Mouse (Mus musculus) sigmoid colon, adult 10 weeks (tissue): Measurements from ENCODE around the gene Clk2. TPM values are rescaled to one million over a fixed set of nuclear protein-coding genes. Genes with fewer than 3 reads are reported as not detected.

Source experiments
- polyA plus RNA-seq: library from polyadenylated mRNA; stranded (reverse); fragments of 350-450 nt; fragmentation: Illumina TruSeq; extraction: RNeasy Lipid Tissue Mini Kit (QIAGEN cat#74804); gene quantifications from one replicate; pipeline ENCODE4 v1.2.3, GENCODE M21; 2014; ENCODE audit warnings: low read depth, low replicate concordance

The Clk2 gene
- 19.0 TPM for polyA plus RNA-seq

DNA sequence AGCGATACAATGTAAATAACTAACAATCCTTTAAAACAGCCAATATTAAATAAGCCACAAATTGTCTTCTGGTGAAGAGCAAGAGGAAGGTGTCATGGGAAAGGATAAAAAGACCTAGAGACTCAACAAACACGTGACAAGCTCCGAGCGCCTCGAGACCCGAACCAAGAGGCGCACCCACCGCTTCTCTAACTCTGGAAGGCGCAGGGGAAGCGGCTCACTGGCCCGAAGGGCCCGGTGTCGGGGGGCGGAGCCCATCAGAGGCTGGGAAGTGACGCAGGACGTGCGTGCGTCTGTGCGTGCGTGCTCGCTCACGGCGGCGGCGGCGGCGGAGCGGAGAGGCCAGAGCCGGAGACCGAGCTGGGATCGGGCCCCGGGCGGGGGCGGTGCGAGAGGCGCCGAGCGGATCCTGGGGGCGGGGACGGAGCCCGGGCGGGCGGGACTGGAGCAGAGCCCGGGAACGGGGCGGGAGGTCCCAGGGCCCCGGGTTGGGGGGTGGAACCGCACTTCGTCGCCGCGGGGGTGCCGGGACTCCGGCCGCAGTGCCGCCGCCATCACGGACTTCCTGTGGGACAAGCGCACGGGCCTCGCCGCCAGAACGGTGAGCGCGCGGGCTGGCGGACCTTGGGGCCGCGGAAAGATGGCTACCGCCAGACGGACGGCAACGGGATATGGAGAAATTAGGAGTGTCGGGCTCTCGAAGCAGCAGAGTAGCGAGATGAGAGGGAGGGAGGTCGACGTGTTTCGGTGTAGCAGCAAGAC is at the start of gene Clk2:
Gene Clk2 (plus strand): TSS at position 290 of the 762 bp plus-strand sequence.

DNA sequence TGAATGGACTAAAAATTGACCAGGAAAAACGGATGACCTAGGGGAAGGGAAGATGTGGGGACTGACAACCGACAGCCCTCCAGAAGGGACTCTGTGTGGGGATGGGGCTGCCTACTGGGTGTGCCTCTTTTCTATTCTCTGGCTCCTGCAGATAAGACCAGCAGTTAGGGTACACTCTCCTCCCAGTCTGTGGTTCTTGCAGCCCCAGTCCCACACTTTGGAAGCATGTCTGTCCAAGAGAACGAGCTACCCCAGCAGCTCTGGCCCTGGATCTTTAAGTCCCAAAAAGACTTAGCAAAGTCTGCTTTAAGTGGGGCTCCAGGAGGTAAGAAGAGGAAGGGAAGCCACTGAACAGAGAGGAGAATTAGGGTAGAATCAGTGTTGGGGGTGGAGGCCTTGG is 28.6 kb upstream of the Clk2 start, which contains the start of gene Pklr:
Gene Pklr (plus strand): TSS at position 185 of the 400 bp plus-strand sequence.

DNA sequence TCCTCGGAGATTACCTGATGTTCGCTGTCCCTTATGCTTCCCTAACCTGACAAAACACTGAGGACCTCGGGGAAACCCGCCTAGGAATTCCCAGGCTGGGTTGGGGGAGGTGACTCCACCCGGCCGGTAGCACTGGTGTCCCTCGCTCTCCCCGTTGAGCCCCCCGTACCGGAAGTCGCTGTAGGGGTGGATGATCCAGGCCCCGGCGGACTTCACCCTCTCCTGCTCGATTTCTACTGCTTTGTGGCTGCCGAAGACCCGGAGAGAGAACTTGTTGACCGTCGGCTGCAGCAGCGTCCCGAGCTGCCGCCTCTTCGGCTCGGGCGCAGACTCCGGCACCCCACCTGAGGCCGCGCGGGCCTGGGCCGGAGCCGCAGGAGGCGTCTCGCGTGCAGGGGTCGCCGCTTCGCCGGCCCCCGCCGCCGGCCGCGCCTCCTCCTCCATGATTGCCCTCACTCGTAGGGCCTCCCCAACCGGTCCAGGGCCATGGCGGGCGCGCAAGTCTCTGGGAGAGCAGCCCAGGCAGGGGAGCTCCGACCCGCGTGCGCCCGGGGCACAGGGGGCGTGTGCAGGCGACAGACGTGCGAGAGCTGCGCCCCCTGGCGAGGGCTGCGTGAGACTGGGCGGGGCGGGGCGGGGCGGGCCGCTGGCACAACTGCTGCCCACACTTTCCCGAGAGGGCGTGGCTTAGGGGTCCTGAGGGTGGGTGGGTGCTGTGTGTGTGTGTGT is 4.8 kb upstream of the Clk2 start, which contains the start of gene Hcn3:
Gene Hcn3 (minus strand): TSS at position 581 of the 729 bp plus-strand sequence.

DNA sequence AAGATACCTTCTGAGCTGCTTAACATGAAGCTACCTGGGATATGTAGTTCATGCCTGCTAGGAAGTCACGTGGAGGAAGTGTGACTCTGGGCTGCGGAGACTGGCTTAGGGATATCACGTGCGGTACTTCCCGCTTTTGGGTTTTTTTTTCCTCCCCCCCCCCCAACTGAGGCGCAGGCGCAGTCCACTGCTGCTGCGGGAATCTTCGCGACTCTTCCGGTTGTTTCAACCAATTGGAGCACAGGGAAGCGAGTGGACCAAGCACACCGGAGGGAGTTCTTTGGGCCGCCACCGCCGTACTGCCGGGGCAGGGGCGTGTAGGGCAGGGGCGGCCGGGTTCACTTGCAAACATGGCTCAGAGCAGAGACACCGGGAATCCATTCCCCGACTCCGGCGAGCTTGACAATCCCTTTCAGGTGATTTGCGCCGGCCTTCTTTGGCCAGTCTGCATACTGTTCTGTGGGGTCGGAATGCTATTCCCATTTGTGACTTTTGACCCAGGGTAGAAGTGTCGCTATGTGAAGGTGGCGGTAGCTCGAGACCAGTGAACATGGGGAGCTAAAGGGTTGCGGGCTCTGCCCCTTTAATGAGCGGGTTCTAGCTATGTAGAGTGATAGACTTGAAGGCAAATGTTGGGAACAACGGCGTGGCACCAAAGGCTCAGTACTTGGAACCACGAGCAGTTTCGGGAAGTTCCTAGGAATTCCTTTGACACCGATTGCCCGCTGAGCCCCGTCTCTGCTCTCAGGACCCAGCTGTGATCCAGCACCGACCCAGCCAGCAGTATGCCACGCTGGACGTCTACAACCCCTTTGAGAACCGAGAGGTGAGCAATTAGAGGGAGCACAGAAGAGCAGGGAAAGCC is 12.9 kb downstream of the Clk2 start, which contains the start of gene Scamp3:
Gene Scamp3 (plus strand): TSS at position 232 of the 865 bp plus-strand sequence.

DNA sequence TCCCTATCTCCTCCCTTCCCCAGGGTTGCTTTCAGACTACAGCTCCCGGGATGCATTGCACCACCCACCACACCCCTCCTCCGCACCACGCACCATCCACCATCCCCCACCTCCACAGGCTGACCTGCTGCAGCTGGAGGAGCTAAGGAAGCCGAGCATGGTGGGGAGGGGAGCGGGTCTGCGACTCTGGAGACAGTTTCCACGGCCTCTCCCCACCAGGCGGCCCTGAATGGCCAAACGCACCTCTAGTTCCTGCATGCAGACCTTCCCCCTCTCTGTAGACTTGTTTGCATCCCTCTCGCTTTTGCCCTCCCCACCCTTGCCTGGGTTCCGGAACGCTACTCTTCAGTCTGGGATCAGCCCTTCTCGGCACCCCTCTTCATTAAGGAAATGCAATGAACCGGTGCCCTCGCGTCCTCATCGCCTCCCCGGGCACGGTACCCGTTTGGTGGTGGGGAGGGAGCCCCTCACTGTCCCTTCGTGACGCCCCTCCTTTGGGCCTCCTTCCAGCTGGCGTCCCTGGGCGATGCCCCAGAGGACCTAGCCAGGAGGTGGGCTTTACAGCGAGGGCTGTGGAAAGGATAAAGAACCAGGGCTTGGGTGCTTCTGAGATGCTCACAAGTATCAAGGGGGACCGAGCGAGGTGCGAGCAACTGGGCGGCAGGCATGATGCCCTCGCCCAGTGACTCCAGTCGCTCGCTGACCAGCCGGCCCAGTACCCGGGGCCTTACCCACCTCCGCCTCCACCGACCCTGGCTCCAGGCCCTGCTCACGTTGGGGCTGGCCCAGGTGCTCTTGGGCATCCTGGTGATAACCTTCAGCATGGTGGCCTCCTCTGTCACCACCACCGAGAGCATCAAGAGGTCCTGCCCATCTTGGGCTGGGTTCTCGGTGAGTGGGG is 18.7 kb downstream of the Clk2 start, which contains the start of gene Fam189b:
Gene Fam189b (plus strand): TSS at position 86 of the 901 bp plus-strand sequence.

DNA sequence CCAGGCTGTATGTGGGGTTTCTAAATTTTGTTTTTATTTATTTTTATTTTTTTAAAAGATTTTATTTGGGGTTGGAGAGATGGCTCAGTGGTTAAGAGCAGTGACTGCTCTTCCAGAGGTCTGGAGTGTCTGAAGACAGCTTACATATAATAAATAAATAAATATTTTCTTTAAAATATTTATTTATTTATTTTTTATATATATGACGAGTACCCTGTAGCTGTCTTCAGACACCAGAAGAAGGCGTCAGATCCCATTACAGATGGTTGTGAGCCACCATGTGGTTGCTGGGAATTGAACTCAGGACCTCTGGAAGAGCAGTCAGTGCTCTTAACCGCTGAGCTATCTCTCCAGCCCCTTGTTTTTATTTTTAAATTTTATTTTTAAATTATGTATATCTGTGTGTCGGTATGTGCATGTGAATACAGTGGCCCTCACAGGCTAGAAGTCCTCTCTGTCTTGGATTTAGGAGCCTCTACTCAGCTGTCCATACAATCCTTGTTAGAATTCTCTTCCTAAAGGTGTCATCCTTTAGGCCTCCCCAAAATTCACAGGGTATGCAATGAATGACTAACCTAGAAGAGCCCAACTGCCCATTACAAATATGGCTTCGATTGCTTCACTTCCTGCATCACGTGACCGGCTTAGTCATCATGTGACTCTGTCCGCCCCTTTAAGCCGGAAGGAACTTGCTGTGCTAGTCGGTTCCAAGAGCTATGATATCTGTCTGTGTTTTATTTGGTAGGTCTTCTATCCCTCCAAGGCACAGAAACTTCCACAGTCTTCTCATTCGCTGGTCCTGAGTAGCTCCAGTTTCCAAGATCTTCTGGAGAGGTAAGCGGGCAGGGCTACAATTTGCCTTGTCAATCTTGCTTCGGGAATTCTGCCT is 37.9 kb downstream of the Clk2 start, which contains the start of gene Gba:
Gene Gba (plus strand): TSS at position 676 of the 889 bp plus-strand sequence.

DNA sequence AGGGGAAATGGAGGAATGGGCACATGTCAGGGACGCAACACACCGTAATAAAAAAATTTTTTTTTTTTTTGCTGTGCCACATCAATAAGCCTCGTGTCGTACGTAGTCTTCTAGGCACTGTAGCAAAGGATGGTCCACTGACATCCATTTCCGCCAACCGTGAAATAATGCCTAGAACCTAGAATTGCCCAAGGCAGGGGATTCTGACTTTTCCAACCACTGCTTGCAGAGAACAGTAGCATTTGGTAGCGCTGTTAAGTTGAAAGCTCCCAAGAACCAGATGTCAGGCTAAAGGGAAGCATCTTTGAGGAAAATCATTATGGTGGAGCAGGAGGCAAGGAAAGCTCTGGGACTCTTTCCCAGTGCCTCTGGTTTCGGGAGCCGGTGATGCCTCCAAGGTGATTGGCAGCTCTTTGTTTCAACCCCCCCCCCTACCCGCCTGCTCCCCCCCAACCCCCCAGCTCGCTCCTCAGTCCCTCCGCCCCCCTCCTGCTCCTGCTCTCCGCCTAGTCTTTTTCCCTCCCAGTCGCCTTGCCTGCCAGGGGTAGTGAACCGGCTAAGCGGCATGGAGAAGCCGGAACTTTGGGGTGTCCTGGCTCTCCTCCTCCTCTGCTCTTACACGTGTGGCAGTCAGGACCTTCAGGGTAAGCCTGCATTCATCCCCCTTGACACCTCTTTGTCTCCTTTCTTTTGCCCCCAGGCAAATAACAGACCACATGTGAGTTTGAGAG is 50.3 kb downstream of the Clk2 start, which contains the start of gene Thbs3:
Gene Thbs3 (plus strand): TSS at position 500 of the 731 bp plus-strand sequence.

Other genes with a start within 250 kb of the Clk2 start
- 52.7 TPM for gene Ash1l, start 214.2 kb upstream of the Clk2 start, polyA plus RNA-seq
- gene Dap3, start 213.6 kb upstream of the Clk2 start, polyA plus RNA-seq, result 86.3 TPM
- 8.9 TPM for gene Rusc1, start 71.5 kb upstream of the Clk2 start, polyA plus RNA-seq
- not detected for gene Gm43738, start 63.7 kb upstream of the Clk2 start, polyA plus RNA-seq
- 20.9 TPM for gene Fdps, start 62.8 kb upstream of the Clk2 start, polyA plus RNA-seq
- gene Pklr, start 28.7 kb upstream of the Clk2 start, polyA plus RNA-seq, result 22.4 TPM
- gene Hcn3, start 4.6 kb upstream of the Clk2 start, polyA plus RNA-seq, result not detected
- gene Scamp3, start 12.7 kb downstream of the Clk2 start, polyA plus RNA-seq, result 10.6 TPM
- 0.76 TPM for gene Fam189b, start 18.3 kb downstream of the Clk2 start, polyA plus RNA-seq
- gene Gba, start 38.1 kb downstream of the Clk2 start, polyA plus RNA-seq, result 16.0 TPM
- 1.5 TPM for gene Thbs3, start 50.4 kb downstream of the Clk2 start, polyA plus RNA-seq
- 29.7 TPM for gene Mtx1, start 62.3 kb downstream of the Clk2 start, polyA plus RNA-seq
- gene Muc1, start 64.3 kb downstream of the Clk2 start, polyA plus RNA-seq, result 5.0 TPM
- 24.4 TPM for gene Krtcap2, start 81.2 kb downstream of the Clk2 start, polyA plus RNA-seq
- 0.19 TPM for gene Trim46, start 81.5 kb downstream of the Clk2 start, polyA plus RNA-seq
- not detected for gene Dpm3, start 94.6 kb downstream of the Clk2 start, polyA plus RNA-seq
- 38.2 TPM for gene Slc50a1, start 105.8 kb downstream of the Clk2 start, polyA plus RNA-seq
- 20.5 TPM for gene Efna1, start 116.3 kb downstream of the Clk2 start, polyA plus RNA-seq
- gene Efna3, start 158.2 kb downstream of the Clk2 start, polyA plus RNA-seq, result not detected
- not detected for gene Efna4, start 173.2 kb downstream of the Clk2 start, polyA plus RNA-seq
- gene Adam15, start 185.2 kb downstream of the Clk2 start, polyA plus RNA-seq, result 14.9 TPM
- gene Dcst2, start 197.2 kb downstream of the Clk2 start, polyA plus RNA-seq, result not detected
- 0.35 TPM for gene Dcst1, start 200.5 kb downstream of the Clk2 start, polyA plus RNA-seq
- 11.5 TPM for gene Zbtb7b, start 230.0 kb downstream of the Clk2 start, polyA plus RNA-seq
- gene Lenep, start 238.0 kb downstream of the Clk2 start, polyA plus RNA-seq, result 2.4 TPM
- gene Flad1, start 247.1 kb downstream of the Clk2 start, polyA plus RNA-seq, result 1.6 TPM